Mouse (Mus musculus) spleen, postnatal 4 days (tissue): ENCODE measurements around the gene Coro2a.
A peak's percentile ranks its signal among the peaks of the same experiment; 100 is the strongest.
"Not testable (repeated sequence)": the region's sequence is repeated elsewhere in the genome, so short reads cannot be mapped to it uniquely, and the experiment has no call there.

Experiments used
- DNase-seq, 2 experiments: peaks; one replicate each; pipeline ENCODE4 v3.0.0; 2022; ENCODE audit warnings: low spot score in 2 of 2

Coro2a gene

DNA sequence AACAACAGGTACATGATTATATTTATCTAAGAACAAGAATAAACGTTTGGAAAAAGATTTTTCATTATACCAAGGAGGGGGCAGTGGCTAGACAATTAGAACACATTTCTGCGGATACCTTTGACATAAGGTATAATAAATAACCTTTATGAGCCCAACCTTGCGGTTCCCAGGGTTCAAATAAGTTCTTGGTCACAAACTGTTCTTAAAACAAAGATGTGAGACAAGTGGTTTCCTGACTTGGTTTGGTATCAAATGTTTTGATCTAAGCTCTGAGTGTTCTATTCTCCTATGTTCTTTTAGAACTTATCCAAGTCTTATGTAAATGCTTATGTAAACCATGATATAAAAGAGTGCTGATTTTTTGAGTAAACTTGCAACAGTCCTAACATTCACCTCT lies 17.5 kb downstream of the Coro2a start:
- not testable (repeated sequence) for DNase-seq

DNA sequence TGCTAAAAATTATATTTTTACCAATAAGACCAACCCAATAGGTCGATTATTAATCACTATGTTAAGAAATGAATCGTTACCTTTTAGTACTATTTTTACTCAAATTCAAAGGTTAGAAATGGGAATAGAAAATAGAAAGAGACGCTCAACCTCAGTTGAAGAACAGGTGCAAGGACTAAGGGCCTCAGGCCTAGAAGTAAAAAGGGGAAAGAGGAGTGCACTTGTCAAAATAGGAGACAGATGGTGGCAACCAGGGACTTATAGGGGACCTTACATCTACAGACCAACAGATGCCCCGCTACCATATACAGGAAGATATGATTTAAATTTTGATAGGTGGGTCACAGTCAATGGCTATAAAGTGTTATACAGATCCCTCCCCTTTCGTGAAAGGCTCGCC lies 17.9 kb downstream of the Coro2a start:
- not testable (repeated sequence) for DNase-seq

DNA sequence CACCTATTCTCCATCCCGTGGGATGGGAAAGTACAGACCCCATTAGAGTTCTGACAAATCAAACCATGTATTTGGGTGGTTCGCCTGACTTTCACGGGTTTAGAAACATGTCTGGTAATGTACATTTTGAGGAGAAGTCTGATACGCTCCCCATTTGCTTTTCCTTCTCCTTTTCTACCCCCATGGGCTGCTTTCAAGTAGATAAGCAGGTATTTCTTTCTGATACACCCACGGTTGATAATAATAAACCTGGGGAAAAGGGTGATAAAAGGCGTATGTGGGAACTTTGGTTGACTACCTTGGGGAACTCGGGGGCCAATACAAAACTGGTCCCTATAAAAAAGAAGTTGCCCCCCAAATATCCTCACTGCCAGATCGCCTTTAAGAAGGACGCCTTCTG lies 20.0 kb downstream of the Coro2a start:
- DNase-seq: not testable (repeated sequence)

DNA sequence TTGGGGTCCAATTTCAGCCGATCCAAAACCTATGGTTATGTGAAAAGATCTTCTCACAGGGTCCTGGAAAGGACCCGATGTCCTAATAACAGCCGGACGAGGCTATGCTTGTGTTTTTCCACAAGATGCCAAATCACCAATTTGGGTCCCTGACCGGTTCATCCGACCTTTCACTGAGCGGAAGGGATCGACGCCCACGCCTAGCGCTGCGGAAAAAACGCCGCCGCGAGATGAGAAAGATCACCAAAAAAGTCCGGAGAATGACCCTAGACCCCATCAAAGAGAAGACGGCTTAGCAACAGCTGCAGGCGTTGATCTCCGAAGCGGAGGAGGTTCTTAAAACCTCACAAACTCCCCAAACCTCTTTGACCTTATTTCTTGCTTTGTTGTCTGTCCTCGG lies 20.4 kb downstream of the Coro2a start:
- DNase-seq: not testable (repeated sequence)

DNA sequence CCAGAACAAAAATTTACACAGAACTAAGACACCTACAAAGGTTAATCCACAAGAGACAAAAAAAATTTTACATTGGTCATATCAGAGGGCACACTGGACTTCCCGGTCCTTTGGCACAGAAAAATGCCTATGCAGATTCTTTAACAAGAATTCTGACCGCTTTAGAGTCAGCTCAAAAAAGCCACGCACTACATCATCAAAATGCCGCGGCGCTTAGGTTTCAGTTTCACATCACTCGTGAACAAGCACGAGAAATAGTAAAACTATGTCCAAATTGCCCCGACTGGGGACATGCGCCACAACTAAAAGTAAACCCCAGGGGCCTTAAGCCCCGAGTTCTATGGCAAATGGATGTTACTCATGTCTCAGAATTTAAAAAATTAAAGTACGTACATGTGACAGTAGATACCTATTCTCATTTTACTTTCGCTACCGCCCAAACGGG lies 21.2 kb downstream of the Coro2a start:
- not testable (repeated sequence) for DNase-seq

DNA sequence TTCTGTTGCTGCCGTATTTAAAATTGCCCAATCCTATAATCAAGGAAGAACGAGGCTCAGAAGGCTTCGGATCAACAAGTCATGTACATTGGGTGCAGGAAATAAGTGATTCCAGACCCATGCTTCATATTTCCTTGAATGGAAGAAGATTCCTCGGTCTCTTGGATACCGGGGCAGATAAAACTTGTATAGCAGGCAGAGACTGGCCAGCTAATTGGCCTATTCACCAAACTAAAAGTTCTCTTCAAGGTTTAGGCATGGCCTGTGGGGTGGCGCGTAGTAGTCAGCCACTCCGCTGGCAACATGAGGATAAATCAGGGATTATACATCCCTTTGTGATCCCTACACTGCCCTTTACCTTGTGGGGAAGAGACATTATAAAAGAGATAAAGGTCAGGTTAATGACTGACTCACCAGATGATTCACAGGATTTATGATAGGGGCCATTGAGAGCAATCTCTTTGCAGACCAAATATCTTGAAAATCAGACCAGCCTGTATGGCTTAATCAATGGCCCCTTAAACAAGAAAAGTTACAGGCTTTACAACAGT lies 23.1 kb downstream of the Coro2a start:
- not testable (repeated sequence) for DNase-seq

DNA sequence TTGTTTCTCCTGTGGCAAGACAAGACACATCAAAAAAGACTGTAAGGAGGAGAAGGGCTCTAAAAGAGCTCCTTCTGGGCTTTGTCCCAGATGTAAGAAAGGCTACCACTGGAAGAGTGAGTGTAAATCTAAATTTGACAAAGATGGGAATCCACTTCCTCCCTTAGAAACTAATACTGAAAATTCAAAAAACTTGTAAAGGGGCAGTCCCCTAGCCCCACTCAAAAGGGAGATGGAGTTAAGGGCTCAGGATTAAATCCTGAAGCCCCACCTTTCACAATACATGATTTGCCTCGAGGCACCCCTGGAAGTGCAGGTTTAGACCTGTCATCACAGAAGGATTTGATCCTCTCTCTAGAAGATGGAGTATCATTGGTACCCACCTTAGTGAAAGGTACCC lies 23.8 kb downstream of the Coro2a start:
- no peak for DNase-seq

DNA sequence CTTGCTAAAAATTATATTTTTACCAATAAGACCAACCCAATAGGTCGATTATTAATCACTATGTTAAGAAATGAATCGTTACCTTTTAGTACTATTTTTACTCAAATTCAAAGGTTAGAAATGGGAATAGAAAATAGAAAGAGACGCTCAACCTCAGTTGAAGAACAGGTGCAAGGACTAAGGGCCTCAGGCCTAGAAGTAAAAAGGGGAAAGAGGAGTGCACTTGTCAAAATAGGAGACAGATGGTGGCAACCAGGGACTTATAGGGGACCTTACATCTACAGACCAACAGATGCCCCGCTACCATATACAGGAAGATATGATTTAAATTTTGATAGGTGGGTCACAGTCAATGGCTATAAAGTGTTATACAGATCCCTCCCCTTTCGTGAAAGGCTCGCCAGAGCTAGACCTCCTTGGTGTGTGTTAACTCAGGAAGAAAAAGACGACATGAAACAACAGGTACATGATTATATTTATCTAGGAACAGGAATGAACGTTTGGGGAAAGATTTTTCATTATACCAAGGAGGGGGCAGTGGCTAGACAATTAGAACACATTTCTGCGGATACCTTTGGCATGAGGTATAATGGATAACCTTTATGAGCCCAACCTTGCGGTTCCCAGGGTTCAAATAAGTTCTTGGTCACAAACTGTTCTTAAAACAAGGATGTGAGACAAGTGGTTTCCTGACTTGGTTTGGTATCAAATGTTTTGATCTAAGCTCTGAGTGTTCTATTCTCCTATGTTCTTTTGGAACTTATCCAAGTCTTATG lies 26.3 kb downstream of the Coro2a start:
- DNase-seq: not testable (repeated sequence)

DNA sequence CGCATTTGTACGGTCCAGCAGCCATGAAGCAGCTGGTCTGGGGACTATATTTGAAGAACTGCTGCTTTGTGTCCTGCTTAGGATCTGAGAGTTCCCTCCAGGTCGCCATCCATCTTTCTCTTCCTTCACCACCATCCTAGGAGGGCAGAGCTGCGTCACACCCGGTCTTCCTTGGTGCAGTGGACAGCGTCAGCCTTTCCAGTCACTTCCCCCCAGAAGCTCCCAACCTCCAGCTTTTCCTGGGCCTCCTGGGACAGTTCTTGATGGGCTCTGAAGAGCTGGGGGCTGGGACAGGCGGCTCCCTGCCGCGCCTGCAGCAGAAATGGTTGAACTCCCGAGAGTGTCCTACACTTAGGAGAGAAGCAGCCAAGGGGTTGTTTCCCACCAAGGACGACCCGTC lies 27.2 kb downstream of the Coro2a start:
- no peak for DNase-seq

DNA sequence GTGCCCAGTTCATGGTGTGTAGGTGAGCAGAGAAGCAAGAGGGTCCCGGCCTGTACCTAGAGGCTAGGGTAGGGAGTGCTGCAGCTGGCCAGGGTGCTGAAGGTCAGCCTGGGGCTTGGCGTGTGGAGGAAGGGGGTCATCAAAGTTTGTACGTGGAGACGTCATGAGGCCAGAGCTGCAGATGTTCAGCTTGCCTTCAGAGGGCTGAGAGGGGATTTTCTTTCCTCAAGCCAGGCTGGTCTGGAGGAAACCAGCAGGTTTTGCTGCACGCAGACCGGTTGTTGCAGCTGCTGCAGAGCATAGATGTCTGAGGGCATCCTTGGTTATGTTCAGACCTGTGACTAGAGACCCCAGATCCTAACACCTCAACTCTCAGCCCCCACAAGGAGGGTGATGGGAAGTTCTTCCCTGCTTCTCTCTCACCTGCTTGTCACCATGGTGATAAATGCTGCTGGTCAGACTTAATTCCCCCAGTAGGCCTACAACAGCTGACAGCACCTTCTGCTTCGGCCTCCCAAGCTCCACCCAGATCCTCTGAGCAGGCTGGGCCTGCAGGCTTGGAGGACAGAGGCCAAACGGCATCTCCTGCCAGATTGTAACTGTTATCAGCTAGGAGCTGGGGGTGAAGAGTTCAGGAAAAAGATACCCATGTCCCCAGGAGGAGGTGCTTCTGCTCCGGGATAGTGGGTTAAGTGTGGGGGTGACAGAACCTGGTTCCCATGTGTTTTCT lies 27.8 kb downstream of the Coro2a start:
- peak in 1 of 2 experiments; percentile 62 for DNase-seq

DNA sequence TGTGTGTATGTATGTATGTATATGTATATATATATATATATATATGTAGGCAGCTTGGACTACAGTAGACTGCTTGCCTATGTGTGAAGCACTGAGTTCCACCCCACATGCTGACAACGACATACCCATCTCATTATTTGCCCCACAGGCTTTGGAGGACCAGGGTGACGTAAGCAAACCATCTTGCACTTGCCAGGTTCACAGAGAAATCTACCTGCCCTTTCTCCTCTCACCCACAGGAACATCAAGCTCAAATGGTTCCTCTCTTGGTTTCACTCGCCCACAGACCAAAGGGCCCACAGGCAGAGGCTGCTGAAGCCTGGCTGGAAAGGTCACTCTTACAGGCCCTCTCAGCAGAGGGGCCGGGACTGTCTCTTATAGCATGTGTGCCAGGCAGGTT lies 29.4 kb downstream of the Coro2a start:
- peak in 1 of 2 experiments; percentile 51 for DNase-seq

DNA sequence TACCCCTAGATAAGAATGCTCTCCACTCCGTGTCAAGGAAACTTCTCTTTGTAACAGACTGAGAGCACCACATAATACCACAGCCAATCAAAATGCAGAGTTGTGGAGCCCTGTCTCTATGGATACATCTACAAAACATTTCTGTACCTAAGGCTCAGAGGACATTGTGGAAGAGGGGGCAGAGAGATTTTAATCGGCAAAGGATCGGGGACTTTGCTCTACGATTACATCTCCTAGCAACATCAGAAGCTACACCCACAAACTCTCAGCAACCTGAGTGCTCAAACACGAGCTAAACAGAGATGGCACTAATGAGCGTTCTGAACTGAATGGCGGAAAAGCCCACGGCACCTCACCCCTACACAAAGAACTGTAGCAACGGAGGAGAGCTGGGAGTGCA lies 30.3 kb downstream of the Coro2a start:
- DNase-seq: no peak

DNA sequence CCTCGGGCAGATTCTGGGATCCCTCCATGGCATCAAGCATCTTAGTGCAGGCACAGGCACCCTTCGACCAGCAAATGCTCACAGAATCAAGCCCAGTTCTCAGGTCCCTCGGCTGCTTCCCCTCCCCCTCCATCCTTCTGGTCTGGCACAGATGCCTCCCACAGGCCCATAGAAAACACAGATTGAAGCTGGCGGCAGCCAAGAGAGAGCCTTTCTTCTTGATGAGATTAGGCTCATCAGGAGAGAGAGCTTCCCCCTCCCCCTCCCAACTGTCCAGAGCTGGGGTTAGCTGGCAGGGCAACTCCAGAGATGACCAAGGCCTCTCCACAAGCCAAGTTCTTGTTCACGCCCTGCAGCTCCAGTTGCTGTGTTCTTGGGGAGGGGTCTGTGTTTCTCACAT lies 32.3 kb downstream of the Coro2a start:
- peak in 1 of 2 experiments; percentile 55 for DNase-seq

DNA sequence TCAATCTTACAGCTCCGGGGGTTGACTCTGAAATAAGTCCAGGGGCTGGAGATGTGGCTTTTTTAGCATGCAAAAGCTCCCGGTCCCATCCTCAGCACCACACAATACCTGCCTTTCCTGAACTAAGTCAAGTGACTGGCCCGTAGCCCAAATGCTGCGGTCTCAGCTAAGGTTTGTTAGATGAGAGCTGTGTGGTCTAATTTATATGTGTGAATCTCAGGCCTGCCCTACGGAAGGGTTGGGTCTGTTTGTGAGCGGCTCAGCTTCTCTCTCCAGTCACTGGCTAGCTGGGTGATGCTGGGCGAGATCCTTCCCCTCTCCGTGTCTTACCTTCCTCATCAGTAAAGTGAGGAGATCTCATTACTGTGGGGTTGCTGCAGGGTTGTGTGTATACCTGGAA lies 33.8 kb downstream of the Coro2a start:
- peak in 1 of 2 experiments; percentile 50 for DNase-seq

DNA sequence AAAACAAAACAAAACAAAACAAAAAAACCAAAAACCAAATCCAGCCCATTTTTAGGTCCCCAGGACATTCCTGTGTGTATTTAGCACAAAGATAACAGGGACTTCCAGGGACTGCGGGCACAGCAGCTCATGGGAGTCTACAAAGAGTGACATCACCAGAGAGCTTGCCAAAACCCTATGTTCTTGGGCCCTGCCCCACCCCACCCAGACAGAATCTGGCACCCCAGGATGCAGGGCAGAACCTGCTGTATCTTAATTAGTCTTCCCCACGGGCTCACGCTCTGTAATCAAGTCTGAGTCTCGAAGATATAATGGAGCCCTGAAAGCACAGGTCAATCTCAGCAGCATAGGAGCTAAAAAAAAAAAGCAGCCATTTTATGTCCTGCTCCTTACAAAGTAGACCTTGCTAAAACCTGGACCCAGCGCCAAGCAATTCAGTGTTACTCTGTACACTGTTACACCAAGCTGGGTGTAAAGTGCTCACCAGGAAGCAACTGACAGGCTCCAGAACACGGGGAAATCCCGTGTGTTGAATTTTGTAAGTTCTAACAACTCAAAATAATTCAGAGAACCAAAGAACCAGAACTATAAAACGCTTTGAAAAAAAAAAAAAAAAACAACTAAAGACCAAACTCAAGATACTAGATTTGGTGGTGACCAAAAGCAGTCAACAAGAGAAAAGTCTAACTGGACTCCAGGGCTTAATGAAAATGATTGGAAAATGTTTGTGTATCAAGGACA lies 34.9 kb downstream of the Coro2a start:
- DNase-seq: peak in 1 of 2 experiments; percentile 55

DNA sequence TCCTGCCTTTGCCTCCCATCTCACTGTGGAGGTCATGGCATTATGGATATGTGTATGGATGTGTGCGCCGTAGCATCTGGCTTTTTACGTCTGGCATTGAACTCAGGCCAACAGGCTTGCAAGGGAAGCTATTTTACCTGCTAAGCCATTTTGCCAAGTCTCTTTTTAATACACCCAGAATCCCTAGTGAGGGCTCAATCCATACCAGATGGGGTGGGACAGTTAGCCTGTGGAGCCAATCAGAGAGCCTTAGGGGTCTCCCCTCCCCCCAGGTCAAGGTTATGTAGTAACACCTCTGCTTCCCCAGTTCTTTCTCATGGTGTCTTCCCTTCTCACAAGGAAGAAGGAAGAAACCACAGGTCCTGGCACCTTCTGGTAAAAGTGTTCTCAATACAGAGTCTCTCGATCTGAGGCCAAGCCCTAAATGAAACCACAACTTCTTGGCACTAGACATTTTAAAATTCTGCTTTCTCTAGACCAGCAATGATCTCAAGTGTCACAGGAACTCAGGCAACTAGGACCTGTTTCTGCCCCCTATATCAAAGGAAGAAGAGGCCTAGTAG lies 36.5 kb downstream of the Coro2a start:
- peak in 1 of 2 experiments; percentile 52 for DNase-seq

DNA sequence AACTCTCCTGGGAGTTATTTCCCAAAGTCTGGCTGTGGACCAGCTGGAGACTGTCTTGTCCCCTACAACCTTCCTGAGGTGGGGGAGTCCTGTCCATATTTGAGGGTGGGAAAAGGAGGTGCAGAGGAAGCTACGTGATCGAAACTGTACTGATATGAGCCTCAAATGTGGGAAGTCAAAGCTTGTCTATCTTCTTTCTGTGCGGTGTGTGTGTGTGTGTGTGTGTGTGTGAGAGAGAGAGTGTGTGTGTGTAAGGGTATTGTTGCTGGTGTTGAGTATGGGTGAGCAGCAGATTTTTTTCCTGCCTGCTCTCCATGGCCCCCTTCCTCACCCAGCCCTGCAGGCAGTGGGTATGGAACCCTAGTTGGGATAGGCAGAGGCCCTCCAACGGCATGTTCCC lies 37.8 kb downstream of the Coro2a start:
- peak in 1 of 2 experiments; percentile 61 for DNase-seq

DNA sequence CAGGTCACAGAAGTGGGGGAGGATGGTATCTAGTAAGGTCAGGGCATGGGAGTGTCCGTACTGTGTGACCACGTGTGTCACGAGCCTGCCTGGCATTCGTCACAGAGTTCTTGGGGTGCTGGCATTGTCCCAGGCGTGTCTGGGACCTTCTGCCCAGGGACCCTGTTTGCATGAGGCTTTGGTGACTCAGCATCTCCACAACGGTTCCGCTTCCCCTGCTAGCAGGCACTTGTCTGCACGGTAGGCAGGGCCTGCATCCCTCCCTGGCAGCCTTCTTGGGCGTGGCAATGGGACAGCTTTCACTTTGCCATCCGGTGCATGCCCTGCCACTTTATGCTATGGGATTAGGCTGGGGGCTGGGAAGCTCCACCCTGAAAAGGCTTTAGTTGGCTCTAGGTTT lies 38.2 kb downstream of the Coro2a start:
- peak; percentile 64 to 78 for DNase-seq

DNA sequence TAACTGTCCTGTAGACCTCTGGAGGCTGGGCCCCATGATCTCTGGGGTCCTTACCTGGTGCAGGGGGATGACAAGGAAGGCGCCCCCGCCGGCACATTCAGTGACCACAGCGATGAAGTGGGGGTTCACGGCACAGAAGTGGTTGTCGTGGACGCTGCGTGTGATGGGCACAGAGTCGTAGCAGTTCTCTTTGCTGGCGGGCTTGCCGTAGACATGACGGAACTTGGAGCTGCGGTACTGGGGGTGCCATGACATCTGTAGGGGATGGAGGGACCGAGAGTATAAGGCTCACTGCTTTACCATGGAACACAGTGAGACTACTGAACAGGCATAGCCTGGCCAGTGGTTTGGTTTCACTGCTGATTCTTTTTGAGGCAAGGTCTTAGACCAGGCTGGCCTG lies 39.2 kb downstream of the Coro2a start:
- peak in 1 of 2 experiments; percentile 61 for DNase-seq

DNA sequence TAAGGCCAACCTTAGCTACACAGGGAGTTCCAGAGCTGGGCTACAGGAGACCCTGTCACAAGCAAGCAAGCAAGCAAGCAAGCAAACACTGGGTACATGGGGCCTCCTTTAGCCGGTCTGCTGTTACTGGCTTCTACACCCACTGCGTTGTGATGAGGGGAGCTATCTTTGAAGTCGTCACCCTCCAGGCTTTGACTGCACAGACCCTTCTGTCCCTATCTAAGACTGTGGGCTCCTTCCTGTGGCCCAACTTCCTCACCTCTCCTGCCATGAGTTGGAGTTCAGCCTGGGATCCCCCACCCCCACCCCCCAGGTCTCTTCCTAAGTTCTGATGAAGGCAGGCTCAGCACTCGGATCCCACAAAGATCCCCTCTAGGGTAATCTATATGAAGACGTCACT lies 40.0 kb downstream of the Coro2a start:
- DNase-seq: no peak

DNA sequence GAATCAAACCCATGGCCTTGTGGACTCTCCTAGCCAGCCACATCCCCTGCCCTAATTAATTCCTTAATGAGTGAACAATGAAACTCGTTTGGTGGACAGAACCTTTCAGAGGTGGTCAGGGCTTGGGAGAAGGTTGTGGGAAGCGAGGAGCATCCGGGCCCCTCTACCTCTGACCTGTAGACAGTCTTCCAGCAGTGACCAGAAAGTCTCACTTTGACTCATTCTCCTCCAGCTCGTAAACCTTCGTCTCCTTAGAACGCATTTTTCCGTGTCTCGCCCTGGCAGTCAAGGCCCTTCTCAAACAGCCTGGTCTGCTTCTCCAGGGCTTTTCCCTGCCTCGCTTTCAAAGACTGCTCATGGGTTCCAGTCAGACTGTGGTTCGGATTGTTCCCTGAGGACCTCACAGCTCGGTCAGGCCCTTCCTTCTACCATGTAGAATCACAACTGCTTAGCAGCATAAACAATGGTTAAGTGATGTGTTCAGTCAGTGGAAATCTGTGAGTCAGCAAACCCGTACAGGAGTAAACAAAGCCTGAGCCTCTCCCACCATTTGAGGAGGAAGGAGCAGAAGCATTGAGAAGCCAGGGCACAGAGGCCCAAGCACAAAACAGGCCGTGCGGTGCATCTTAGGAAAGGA lies 41.8 kb downstream of the Coro2a start:
- no peak for DNase-seq
